Comparison of ENCODE assay signal across 14 mouse cellular contexts in the genomic region with DNA sequence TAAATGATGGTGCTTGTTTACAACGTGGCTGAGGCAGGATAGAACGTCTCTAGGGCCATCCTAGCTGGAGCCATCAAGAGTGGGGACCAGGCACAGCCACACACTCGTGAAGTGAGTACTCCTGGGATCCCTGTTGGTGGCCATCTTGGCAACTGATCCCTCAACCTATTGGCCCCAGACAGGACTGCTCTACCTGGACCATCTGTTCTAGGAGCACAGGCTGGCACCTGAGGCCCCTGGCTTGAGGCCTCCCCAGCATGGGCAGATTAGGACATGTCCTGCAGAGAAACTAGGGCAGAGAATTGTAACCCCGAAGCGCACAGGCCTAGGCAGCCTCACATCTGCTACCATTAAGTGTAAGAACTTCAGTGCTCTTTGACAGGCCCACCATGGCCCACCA. TPM values are rescaled to one million over a fixed set of nuclear protein-coding genes. Genes with fewer than 3 reads are reported as not detected.
DNase-seq lines count a peak whose midpoint lies in the region; ATAC-seq and TF ChIP-seq lines count a peak whose summit lies in the region.
"Had no signal": no experiment of that assay in that cellular context is flagged by ENCODE, and none has a peak within 500 bp of the region (broad histone marks: within the 10 kb centered on the region; RNA-seq: fewer than 3 reads in every experiment).

No protein-coding gene starts in this region.

- no peak for ATAC-seq in hindbrain, embryonic 15.5 days (ENCODE audit: low FRiP score, low read depth)
- ATAC-seq in hindbrain, embryonic 12.5 days (ENCODE audit: low FRiP score): no peak

- no peaks in the 10 kb centered on the region for H3K27me3 ChIP-seq in hindbrain, embryonic 15.5 days
- no peaks in the 10 kb centered on the region for H3K27me3 ChIP-seq in hindbrain, embryonic 12.5 days
- no peaks in the 10 kb centered on the region for H3K27me3 ChIP-seq in spleen, adult 2 months (ENCODE audit: control insufficient read depth, insufficient read depth, low read length)
- H3K27me3 ChIP-seq: CH12.LX; heart, embryonic 15.5 days; lung, embryonic 15.5 days had no signal

- H3K9me3 ChIP-seq in hindbrain, embryonic 15.5 days: no peaks in the 10 kb centered on the region
- H3K9me3 ChIP-seq in hindbrain, embryonic 12.5 days (replicated peaks): no peaks in the 10 kb centered on the region
- H3K9me3 ChIP-seq: heart, embryonic 15.5 days; lung, embryonic 15.5 days; midbrain, embryonic 12.5 days had no signal

- no peak overlapping the region for H3K4me2 ChIP-seq in hindbrain, embryonic 15.5 days
- no peak overlapping the region for H3K4me2 ChIP-seq in hindbrain, embryonic 12.5 days (replicated peaks)
- H3K4me2 ChIP-seq: heart, embryonic 15.5 days; lung, embryonic 15.5 days; midbrain, embryonic 12.5 days had no signal

- TF ChIP-seq POLR2A in spleen, adult 2 months (IDR thresholded peaks at IDR 0.05; ENCODE audit: low read depth, low read length): no peak

- peaks cover 60% of the 10 kb centered on the region for H3K36me3 ChIP-seq in hindbrain, embryonic 15.5 days
- peaks cover 83% of the 10 kb centered on the region for H3K36me3 ChIP-seq in hindbrain, embryonic 12.5 days
- H3K36me3 ChIP-seq in spleen, adult 2 months (ENCODE audit: control insufficient read depth, insufficient read depth, low read length): peaks cover 30% of the 10 kb centered on the region

- DNase-seq in spleen, adult 2 months (ENCODE audit: low read depth in 1 of 2, low spot score in 2 of 2): no peak
- DNase-seq in spleen, postnatal 36 days (ENCODE audit: low spot score in 2 of 2): no peak
- peak; percentile 86 to 88 for DNase-seq in cerebellum, postnatal 25 days
- DNase-seq in T-cell, adult 2 months (ENCODE audit: low spot score): no peak
- no peak for DNase-seq in frontal cortex, postnatal 14 days (ENCODE audit: low spot score in 2 of 2)
- DNase-seq: adrenal gland, postnatal 25 days; gastrocnemius, postnatal 14 days; layer of hippocampus, adult 9-11 months had no signal

- H3K4me3 ChIP-seq in hindbrain, embryonic 15.5 days: no peak overlapping the region
- no peak overlapping the region for H3K4me3 ChIP-seq in hindbrain, embryonic 12.5 days
- no peak overlapping the region for H3K4me3 ChIP-seq in spleen, adult 2 months (ENCODE audit: extremely low read depth, insufficient read depth, insufficient read length)
- H3K4me3 ChIP-seq: heart, embryonic 15.5 days; lung, embryonic 15.5 days; midbrain, embryonic 12.5 days had no signal

- WGBS in hindbrain, embryonic 15.5 days: 78% methylated on average over 5 of the region's 5 CpGs
- WGBS in hindbrain, embryonic 12.5 days: 89% methylated on average over 5 of the region's 5 CpGs
- WGBS in spleen, adult 2 months: 91% methylated on average over 5 of the region's 5 CpGs

- no peak for TF ChIP-seq CTCF in spleen, adult 2 months (IDR thresholded peaks at IDR 0.05; ENCODE audit: extremely low read depth, insufficient read depth, insufficient read length, insufficient replicate concordance)

- H3K9ac ChIP-seq in hindbrain, embryonic 15.5 days: no peak overlapping the region
- no peak overlapping the region for H3K9ac ChIP-seq in hindbrain, embryonic 12.5 days
- H3K9ac ChIP-seq: heart, embryonic 15.5 days; lung, embryonic 15.5 days; midbrain, embryonic 12.5 days had no signal

- H3K4me1 ChIP-seq in hindbrain, embryonic 15.5 days (replicated peaks): peaks cover 45% of the 10 kb centered on the region
- peaks cover 16% of the 10 kb centered on the region for H3K4me1 ChIP-seq in hindbrain, embryonic 12.5 days
- no peaks in the 10 kb centered on the region for H3K4me1 ChIP-seq in spleen, adult 2 months (ENCODE audit: control insufficient read depth, insufficient read depth, insufficient read length)
- H3K4me1 ChIP-seq: midbrain, embryonic 12.5 days had no signal

- peak overlapping the region; percentile 78 for H3K27ac ChIP-seq in hindbrain, embryonic 15.5 days (replicated peaks)
- no peak overlapping the region for H3K27ac ChIP-seq in hindbrain, embryonic 12.5 days
- H3K27ac ChIP-seq in spleen, adult 2 months (ENCODE audit: insufficient read depth, low read length): 0 out of 2 replicates have a peak overlapping the region, but pooled peaks have one; percentile 4
- H3K27ac ChIP-seq: heart, embryonic 15.5 days; lung, embryonic 15.5 days; midbrain, embryonic 12.5 days had no signal

RNA-seq across cellular contexts. Expression of gene Ppara, which starts 35.3 kb away (rescaled TPM):
- 1.6 and 2.1 TPM in 2 replicates for polyA plus RNA-seq in hindbrain, embryonic 15.5 days (2015; fragmentation: Nextera tagmentation; extraction: Ambion mirVana)
- 1.0 and 1.1 TPM in 2 replicates for polyA plus RNA-seq in hindbrain, embryonic 12.5 days (2016; fragmentation: Nextera tagmentation; extraction: Ambion mirVana)
- 0.06 and 0.14 TPM in 2 replicates for polyA plus RNA-seq in spleen, adult 2 months (2012; rRNA removed)

Comparison
In these comparisons a context has a peak if more than half of its experiments do, and no peak if none do; other contexts are left out.
1. DNase-seq: peak in cerebellum, postnatal 25 days (2 of 2); none in spleen, adult 2 months (0 of 2), spleen, postnatal 36 days (0 of 2), T-cell, adult 2 months (single experiment) and frontal cortex, postnatal 14 days (0 of 2).